Mouse (Mus musculus): ENCODE data around the gene Prss45. TPM values are rescaled to one million over a fixed set of nuclear protein-coding genes. Genes with fewer than 3 reads are reported as not detected.

Prss45 gene
- polyA plus RNA-seq, 1 experiment: not detected

DNA sequence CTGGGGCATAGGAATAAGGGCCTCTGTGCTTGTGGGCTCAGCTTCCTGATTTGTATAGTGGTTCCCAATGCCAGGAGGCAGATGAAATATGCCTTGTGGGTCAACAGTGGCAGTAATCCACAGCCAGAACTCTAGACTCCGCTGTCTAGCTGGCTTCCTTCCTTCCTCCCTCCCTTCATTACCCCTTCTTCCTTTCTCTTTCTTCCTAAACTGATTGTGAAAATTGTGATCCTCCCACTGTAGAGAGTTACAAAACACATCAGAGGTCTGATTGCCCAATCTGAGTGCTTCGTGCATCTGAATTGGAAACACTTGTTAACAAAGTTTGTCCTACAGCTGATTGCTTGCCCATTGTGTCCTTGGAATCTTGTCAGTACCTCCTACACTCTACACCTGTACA lies 7.0 kb downstream of the Prss45 start:
- no peaks in the 10 kb centered on the region for H3K79me3 ChIP-seq (ENCODE audit: low read depth)

GRCm38 (mm10) chr9:110844206-110844605 lies 9.8 kb downstream of the Prss45 start, which contains the start of gene Prss46:
TSS of gene Prss46 (plus strand) at chr9:110844506.
- TF ChIP-seq MYOG (IDR thresholded peaks at IDR 0.05; ENCODE audit: control insufficient read depth, extremely low read depth, insufficient read length) (no peak), MYOD1 (IDR thresholded peaks at IDR 0.05; ENCODE audit: control insufficient read depth, insufficient read length, low read depth) (no peak), CEBPB (IDR thresholded peaks at IDR 0.05; ENCODE audit: low read depth) (no peak), MAX (IDR thresholded peaks at IDR 0.05) (no peak), FOSL1 (IDR thresholded peaks at IDR 0.05; ENCODE audit: insufficient read depth, low read length, poor library complexity, severe bottlenecking) (no peak), USF1 (IDR thresholded peaks at IDR 0.05; ENCODE audit: low read depth) (no peak), CTCF (IDR thresholded peaks at IDR 0.05; ENCODE audit: control insufficient read depth, insufficient read depth, insufficient read length) (no peak)
- Histone ChIP-seq H3K4me3 (ENCODE audit: insufficient read depth, poor library complexity, severe bottlenecking) (no peak within 1 kb of the TSS), H3K27me3 (ENCODE audit: control insufficient read depth, insufficient read depth, insufficient read length) (no peaks in the 10 kb centered on the region), H3ac (ENCODE audit: control insufficient read depth, insufficient read length, low read depth) (no peak within 1 kb of the TSS), H3K79me2 (ENCODE audit: control insufficient read depth, insufficient read depth) (no peaks in the 10 kb centered on the region), H3K79me3 (ENCODE audit: low read depth) (no peaks in the 10 kb centered on the region), H3K36me3 (ENCODE audit: control insufficient read depth, insufficient read depth) (no peaks in the 10 kb centered on the region)

More for the DNA sequence above, 7.0 kb downstream of the Prss45 start:
- Histone ChIP-seq H3K4me3 (ENCODE audit: insufficient read depth, poor library complexity, severe bottlenecking) (no peak overlapping the region), H3ac (ENCODE audit: control insufficient read depth, insufficient read length, low read depth) (no peak overlapping the region), H3K79me2 (ENCODE audit: control insufficient read depth, insufficient read depth) (no peaks in the 10 kb centered on the region), H3K27me3 (ENCODE audit: control insufficient read depth, insufficient read depth, insufficient read length) (no peaks in the 10 kb centered on the region), H3K36me3 (ENCODE audit: control insufficient read depth, insufficient read depth) (no peaks in the 10 kb centered on the region)
- TF ChIP-seq MYOG (IDR thresholded peaks at IDR 0.05; ENCODE audit: control insufficient read depth, extremely low read depth, insufficient read length) (no peak), MYOD1 (IDR thresholded peaks at IDR 0.05; ENCODE audit: control insufficient read depth, insufficient read length, low read depth) (no peak), MAX (IDR thresholded peaks at IDR 0.05) (no peak)

GRCm38 (mm10) chr9:110849162-110849561 lies 14.8 kb downstream of the Prss45 start:
- Histone ChIP-seq H3K79me2 (ENCODE audit: control insufficient read depth, insufficient read depth) (no peaks in the 10 kb centered on the region), H3K27me3 (ENCODE audit: control insufficient read depth, insufficient read depth, insufficient read length) (no peaks in the 10 kb centered on the region), H3ac (ENCODE audit: control insufficient read depth, insufficient read length, low read depth) (no peak overlapping the region), H3K79me3 (ENCODE audit: low read depth) (no peaks in the 10 kb centered on the region), H3K4me3 (ENCODE audit: insufficient read depth, poor library complexity, severe bottlenecking) (no peak overlapping the region), H3K36me3 (ENCODE audit: control insufficient read depth, insufficient read depth) (no peaks in the 10 kb centered on the region)
- TF ChIP-seq CTCF (IDR thresholded peaks at IDR 0.05; ENCODE audit: control insufficient read depth, insufficient read depth, insufficient read length) (no peak), CEBPB (IDR thresholded peaks at IDR 0.05; ENCODE audit: low read depth) (no peak), MYOG (IDR thresholded peaks at IDR 0.05; ENCODE audit: control insufficient read depth, extremely low read depth, insufficient read length) (no peak), USF1 (IDR thresholded peaks at IDR 0.05; ENCODE audit: low read depth) (no peak), MAX (IDR thresholded peaks at IDR 0.05) (no peak), FOSL1 (IDR thresholded peaks at IDR 0.05; ENCODE audit: insufficient read depth, low read length, poor library complexity, severe bottlenecking) (no peak), MYOD1 (IDR thresholded peaks at IDR 0.05; ENCODE audit: control insufficient read depth, insufficient read length, low read depth) (no peak)

- H3K79me2 ChIP-seq (ENCODE audit: control insufficient read depth, insufficient read depth): no peaks in the 10 kb centered on the region
- no peaks in the 10 kb centered on the region for H3K36me3 ChIP-seq (ENCODE audit: control insufficient read depth, insufficient read depth)
- H3K79me3 ChIP-seq (ENCODE audit: low read depth): no peaks in the 10 kb centered on the region
- TF ChIP-seq MYOG (IDR thresholded peaks at IDR 0.05; ENCODE audit: control insufficient read depth, extremely low read depth, insufficient read length) (no peak), CEBPB (IDR thresholded peaks at IDR 0.05; ENCODE audit: low read depth) (no peak), FOSL1 (IDR thresholded peaks at IDR 0.05; ENCODE audit: insufficient read depth, low read length, poor library complexity, severe bottlenecking) (no peak), USF1 (IDR thresholded peaks at IDR 0.05; ENCODE audit: low read depth) (no peak), MYOD1 (IDR thresholded peaks at IDR 0.05; ENCODE audit: control insufficient read depth, insufficient read length, low read depth) (no peak), CTCF (IDR thresholded peaks at IDR 0.05; ENCODE audit: control insufficient read depth, insufficient read depth, insufficient read length) (no peak), MAX (IDR thresholded peaks at IDR 0.05) (no peak)
- peaks cover 5% of the 10 kb centered on the region for H3K27me3 ChIP-seq (ENCODE audit: control insufficient read depth, insufficient read depth, insufficient read length)
- no peak overlapping the region for H3K4me3 ChIP-seq (ENCODE audit: insufficient read depth, poor library complexity, severe bottlenecking)
- no peak overlapping the region for H3ac ChIP-seq (ENCODE audit: control insufficient read depth, insufficient read length, low read depth)
Observed at GRCm38 (mm10) chr9:110855903-110856302, 21.5 kb downstream of the Prss45 start.

- Histone ChIP-seq H3K36me3 (ENCODE audit: control insufficient read depth, insufficient read depth) (no peaks in the 10 kb centered on the region), H3ac (ENCODE audit: control insufficient read depth, insufficient read length, low read depth) (no peak overlapping the region), H3K4me3 (ENCODE audit: insufficient read depth, poor library complexity, severe bottlenecking) (no peak overlapping the region), H3K79me3 (ENCODE audit: low read depth) (no peaks in the 10 kb centered on the region), H3K27me3 (ENCODE audit: control insufficient read depth, insufficient read depth, insufficient read length) (peaks cover 5% of the 10 kb centered on the region), H3K79me2 (ENCODE audit: control insufficient read depth, insufficient read depth) (no peaks in the 10 kb centered on the region)
- TF ChIP-seq MAX (IDR thresholded peaks at IDR 0.05): no peak
- no peak for TF ChIP-seq MYOG (IDR thresholded peaks at IDR 0.05; ENCODE audit: control insufficient read depth, extremely low read depth, insufficient read length)
- TF ChIP-seq CEBPB (IDR thresholded peaks at IDR 0.05; ENCODE audit: low read depth): no peak
- no peak for TF ChIP-seq CTCF (IDR thresholded peaks at IDR 0.05; ENCODE audit: control insufficient read depth, insufficient read depth, insufficient read length)
- TF ChIP-seq USF1 (IDR thresholded peaks at IDR 0.05; ENCODE audit: low read depth): no peak
- TF ChIP-seq FOSL1 (IDR thresholded peaks at IDR 0.05; ENCODE audit: insufficient read depth, low read length, poor library complexity, severe bottlenecking): no peak
- no peak for TF ChIP-seq MYOD1 (IDR thresholded peaks at IDR 0.05; ENCODE audit: control insufficient read depth, insufficient read length, low read depth)
Observed at GRCm38 (mm10) chr9:110856920-110857319, 22.5 kb downstream of the Prss45 start.

All from C2C12 (cell line).